Mouse (Mus musculus) hindbrain, embryonic 13.5 days (tissue): ENCODE measurements at regions not wholly inside any gene's neighbourhood (a gene's known extent, or its start where the extent isn't known, plus 50 kb on each side); places are given as distances from the start of the nearest gene placed in this dataset.
"Not testable (repeated sequence)": the region's sequence is repeated elsewhere in the genome, so short reads cannot be mapped to it uniquely, and the experiment has no call there.

ENCODE experiments used
- ATAC-seq: fragments of 200-750 bp; cut with Nextera tagmentation; 2 replicates; pipeline ENCODE4 v1.8.0; 2017; ENCODE audit warnings: moderate TSS enrichment; ENCODE audit not compliant: low FRiP score
- H3K27ac ChIP-seq: fragments of 300-500 bp; sonication (generic); 2 replicates; pipeline ENCODE4 v1.5.1; 2015; ENCODE audit warnings: inconsistent platforms, mild to moderate bottlenecking, moderate library complexity
- H3K27me3 ChIP-seq: fragments of 300-500 bp; sonication (generic); 2 replicates; pipeline ENCODE4 v1.6.1; 2015; ENCODE audit warnings: mild to moderate bottlenecking, inconsistent platforms
- H3K36me3 ChIP-seq: fragments of 300-500 bp; sonication (generic); 2 replicates; pipeline ENCODE4 v1.6.1; 2015; ENCODE audit warnings: mild to moderate bottlenecking, inconsistent platforms
- H3K4me1 ChIP-seq: fragments of 300-500 bp; sonication (generic); replicated peaks from 2 replicates; pipeline ENCODE4 v1.6.1; 2015; ENCODE audit warnings: inconsistent platforms
- H3K4me2 ChIP-seq: fragments of 300-500 bp; sonication (generic); 2 replicates; pipeline ENCODE4 v1.6.1; 2015; ENCODE audit warnings: inconsistent platforms, mild to moderate bottlenecking, moderate library complexity
- H3K4me3 ChIP-seq: fragments of 300-500 bp; sonication (generic); 2 replicates; pipeline ENCODE4 v1.5.1; 2015; ENCODE audit warnings: mild to moderate bottlenecking, inconsistent platforms
- H3K9ac ChIP-seq: fragments of 300-500 bp; sonication (generic); 2 replicates; pipeline ENCODE4 v1.6.1; 2015; ENCODE audit warnings: mild to moderate bottlenecking, inconsistent platforms
- H3K9me3 ChIP-seq: fragments of 300-500 bp; sonication (generic); 2 replicates; pipeline ENCODE4 v1.6.1; 2016; ENCODE audit warnings: inconsistent platforms
- WGBS: fragments of 180-500 bp; shearing (Covaris S2); methylation state at CpG from one replicate; pipeline ENCODE4 v1.1.7; 2015; 5-methylcytosine and 5-hydroxymethylcytosine counted together

GRCm38 (mm10) chrX:97141170-97142085 lies 69.0 kb downstream of the Pgr15l start:
- H3K4me1 ChIP-seq, H3K9me3 ChIP-seq, H3K9ac ChIP-seq, H3K27ac ChIP-seq, H3K27me3 ChIP-seq, H3K36me3 ChIP-seq: not testable (repeated sequence)
- ATAC-seq = peak; percentile 83
- Histone ChIP-seq H3K4me2 (peak overlapping the region; percentile 45), H3K4me3 (peak overlapping the region; percentile 26)
- WGBS = 40% methylated on average over 19 of the region's 27 CpGs

- H3K36me3 ChIP-seq = no peaks in the 10 kb centered on the region
- H3K9me3 ChIP-seq = no peaks in the 10 kb centered on the region
- H3K4me3 ChIP-seq = peak overlapping the region; percentile 26
- H3K27ac ChIP-seq = no peak overlapping the region
- no peak for ATAC-seq
- peak overlapping the region; percentile 45 for H3K4me2 ChIP-seq
- H3K4me1 ChIP-seq = peaks cover 3% of the 10 kb centered on the region; the same call in 1 of the 2 replicates
- H3K27me3 ChIP-seq = no peaks in the 10 kb centered on the region
- no peak overlapping the region; the same call in 1 of the 2 replicates for H3K9ac ChIP-seq
Measured at GRCm38 (mm10) chrX:97142237-97142636, 69.8 kb downstream of the Pgr15l start.

GRCm38 (mm10) chrX:97156155-97156554 lies 83.8 kb downstream of the Pgr15l start:
- ATAC-seq = no peak
- Histone ChIP-seq H3K36me3 (no peaks in the 10 kb centered on the region), H3K27me3 (no peaks in the 10 kb centered on the region), H3K9ac (no peak overlapping the region), H3K27ac (no peak overlapping the region), H3K4me3 (no peak overlapping the region), H3K9me3 (no peaks in the 10 kb centered on the region), H3K4me2 (no peak overlapping the region), H3K4me1 (no peaks in the 10 kb centered on the region)
- 93% methylated on average over 2 of the region's 2 CpGs for WGBS
